Mouse (Mus musculus): ENCODE data around the gene Taf13.

Taf13 gene

DNA sequence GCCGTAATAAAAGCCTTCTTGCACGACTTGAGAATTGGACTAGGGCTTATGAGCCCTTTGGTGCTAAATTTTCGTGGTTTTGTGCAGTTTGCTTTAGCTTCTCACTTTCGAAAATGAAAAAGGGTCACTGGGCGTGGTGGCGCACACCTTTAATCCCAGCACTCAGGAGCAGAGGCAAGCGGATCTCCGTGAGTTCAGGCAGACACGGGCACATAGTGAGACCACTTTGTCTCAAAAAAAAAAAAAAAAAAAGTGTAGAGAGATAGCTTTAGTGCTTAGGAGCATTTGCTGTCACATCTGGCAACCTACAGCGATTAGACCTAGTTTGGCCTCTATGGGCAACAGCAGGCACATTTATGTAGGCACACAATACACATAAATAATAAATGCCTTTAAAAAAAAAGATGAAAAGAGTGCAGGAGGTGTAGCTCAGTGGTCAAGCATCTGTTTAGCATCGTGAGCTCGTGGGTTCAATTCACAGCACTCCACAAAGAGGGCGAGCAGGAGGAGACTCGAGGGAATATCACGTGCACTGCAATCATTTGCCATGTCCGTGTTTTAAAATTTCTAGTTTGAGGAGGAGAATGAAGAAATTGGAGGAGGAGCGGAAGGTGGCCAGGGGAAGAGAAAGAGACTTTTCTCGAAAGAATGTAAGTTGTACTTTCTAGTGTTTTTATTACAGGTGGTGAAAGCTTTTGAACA lies 962 bp downstream of the Taf13 start:
- no peak for DNase-seq (ENCODE audit: low spot score in 2 of 2)

GRCm38 (mm10) chr3:108574018-108574417 lies 2.5 kb downstream of the Taf13 start:
- no peak for DNase-seq (ENCODE audit: low spot score in 2 of 2)

- no peak for DNase-seq (ENCODE audit: low spot score in 2 of 2)
Observed at GRCm38 (mm10) chr3:108584580-108584979, 13.1 kb downstream of the Taf13 start.

- DNase-seq (ENCODE audit: low spot score in 2 of 2): no peak
Observed at GRCm38 (mm10) chr3:108588446-108588845, 16.9 kb downstream of the Taf13 start.

DNA sequence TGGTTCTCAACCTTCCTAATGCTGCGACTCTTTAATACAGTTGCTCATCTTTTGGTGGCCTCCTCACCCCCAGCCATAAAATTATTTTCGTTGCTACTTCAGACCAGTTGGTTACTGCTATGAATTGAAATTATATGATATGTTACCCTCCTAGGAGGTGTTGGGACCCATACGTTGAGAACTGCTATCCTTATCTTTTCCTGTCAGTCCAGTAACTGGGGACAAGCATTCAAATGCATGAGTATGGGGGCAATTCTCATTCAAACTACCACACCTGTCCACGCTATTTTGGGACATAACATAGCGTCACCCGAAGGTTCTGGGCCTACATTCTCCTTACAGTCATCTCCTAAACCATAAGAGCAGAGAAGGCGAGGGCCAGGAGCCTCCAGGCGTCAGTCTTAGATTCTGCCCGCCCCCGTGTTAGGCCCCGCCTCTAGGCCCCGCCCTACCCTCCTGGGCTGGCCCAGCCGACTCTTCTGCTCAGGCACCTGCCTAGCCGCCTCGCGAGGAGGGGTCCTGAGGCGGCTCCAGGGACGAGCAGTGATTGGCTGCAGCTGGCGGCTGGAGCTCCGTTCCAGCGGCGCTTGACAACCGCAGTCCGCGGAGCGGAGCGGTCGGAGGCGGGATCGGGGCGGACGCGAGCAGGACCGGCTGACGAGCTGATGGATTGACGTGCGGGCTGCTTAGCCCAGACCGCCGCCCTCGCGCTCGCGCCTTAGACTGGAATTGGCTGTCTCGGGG lies 19.5 kb downstream of the Taf13 start, which contains the start of gene Wdr47:
Gene Wdr47, plus strand, starts transcription at position 494 of the 744 bp plus-strand sequence.
- DNase-seq (ENCODE audit: low spot score in 2 of 2): peak; percentile 91 to 96

DNA sequence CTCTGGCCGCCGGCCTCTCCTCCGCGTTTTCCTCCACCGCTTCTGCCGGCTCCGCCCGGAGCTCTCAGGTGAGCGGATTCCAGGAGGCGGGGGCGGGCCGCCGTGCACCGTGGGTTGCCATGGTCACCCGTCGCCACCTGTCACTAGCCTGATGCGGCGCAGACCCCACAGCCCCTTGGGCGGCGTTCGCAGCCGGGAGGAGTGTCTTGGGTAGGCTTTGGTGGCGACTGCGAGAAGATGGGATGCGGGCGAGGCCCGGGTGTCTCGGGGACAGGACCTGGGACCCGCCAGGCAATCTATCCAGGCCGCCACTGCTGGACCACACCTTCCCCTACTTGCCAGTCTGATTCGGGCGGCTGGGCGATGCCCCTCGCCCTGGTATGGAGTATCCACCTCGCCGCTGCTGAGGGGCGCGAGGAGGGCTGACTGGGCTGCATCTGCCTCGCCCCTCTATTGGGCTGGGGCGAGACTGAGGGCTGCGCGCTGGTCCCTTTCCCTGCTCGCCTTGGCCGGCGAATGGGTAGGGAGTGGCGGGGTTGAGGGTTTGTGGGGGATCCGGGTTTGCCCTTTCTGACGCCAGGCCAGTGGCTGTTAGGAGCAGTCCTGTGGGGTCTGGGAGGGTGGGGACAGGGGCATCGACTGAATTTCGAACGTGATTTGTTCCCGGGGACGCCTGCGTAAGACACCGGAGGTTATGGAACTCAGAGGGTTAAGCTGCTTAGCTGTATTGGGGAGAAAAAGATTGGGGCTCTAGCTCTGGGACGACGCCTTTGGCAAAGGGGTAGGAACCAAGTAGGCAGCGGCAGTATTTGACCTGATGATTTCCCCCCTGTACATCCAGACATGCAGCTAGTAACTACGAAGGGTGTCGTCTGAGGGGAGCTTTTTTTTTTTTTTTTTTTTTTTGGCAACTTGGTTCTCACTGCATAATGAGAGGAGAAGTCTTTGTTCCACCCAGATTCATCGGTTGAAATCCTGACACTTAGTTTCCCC lies 20.3 kb downstream of the Taf13 start:
- DNase-seq (ENCODE audit: low spot score in 2 of 2): no peak

GRCm38 (mm10) chr3:108608906-108609305 lies 37.4 kb downstream of the Taf13 start:
- DNase-seq (ENCODE audit: low spot score in 2 of 2): no peak
